ENCODE assay signal across 9 mouse cellular contexts in genomic region chr6:29717541-29717940, GRCm38 (mm10). TPM values are rescaled to one million over a fixed set of nuclear protein-coding genes. Genes with fewer than 3 reads are reported as not detected.
A peak's percentile ranks its signal among the peaks of the same experiment; 100 is the strongest.
DNase-seq lines count a peak whose midpoint lies in the region; ATAC-seq and TF ChIP-seq lines count a peak whose summit lies in the region.
"Had no signal": no experiment of that assay in that cellular context is flagged by ENCODE, and none has a peak within 500 bp of the region (broad histone marks: within the 10 kb centered on the region; RNA-seq: fewer than 3 reads in every experiment).

No protein-coding gene starts in this region.

- DNase-seq in heart, embryonic 10.5 days (ENCODE audit: low spot score) = no peak
- no peak for DNase-seq in heart, postnatal 10 days
- peak; percentile 27 for DNase-seq in left cerebral cortex, postnatal 4 days
- DNase-seq in left cerebral cortex, adult 9 months (ENCODE audit: low spot score in 2 of 2) = no peak
- DNase-seq in midbrain, postnatal 0 days (ENCODE audit: low spot score) = no peak
- no peak for DNase-seq in thymus, postnatal 36 days
- DNase-seq: kidney, adult 8-10 months had no signal

- WGBS in heart, embryonic 10.5 days = 49% methylated on average over 10 of the region's 10 CpGs
- 50% methylated on average over 10 of the region's 10 CpGs for WGBS in forebrain, embryonic 15.5 days
- 50% methylated on average over 10 of the region's 10 CpGs for WGBS in midbrain, postnatal 0 days

- peak overlapping the region; percentile 63 for H3K4me2 ChIP-seq in forebrain, embryonic 15.5 days (replicated peaks)
- H3K4me2 ChIP-seq in midbrain, postnatal 0 days (ENCODE audit: low read depth, low read length, poor library complexity, severe bottlenecking) = peak overlapping the region; percentile 44

- 0 out of 2 replicates have a peak overlapping the region, but pooled peaks have one; percentile 60 for H3K4me3 ChIP-seq in heart, embryonic 10.5 days
- no peak overlapping the region for H3K4me3 ChIP-seq in forebrain, embryonic 15.5 days
- no peak overlapping the region for H3K4me3 ChIP-seq in midbrain, postnatal 0 days (ENCODE audit: low read depth, low read length)

- no peaks in the 10 kb centered on the region for H3K9me3 ChIP-seq in heart, embryonic 10.5 days
- H3K9me3 ChIP-seq in forebrain, embryonic 15.5 days = no peaks in the 10 kb centered on the region
- H3K9me3 ChIP-seq in midbrain, postnatal 0 days (ENCODE audit: low read length) = no peaks in the 10 kb centered on the region

- H3K36me3 ChIP-seq in heart, embryonic 10.5 days = no peaks in the 10 kb centered on the region
- H3K36me3 ChIP-seq in forebrain, embryonic 15.5 days = no peaks in the 10 kb centered on the region
- no peaks in the 10 kb centered on the region for H3K36me3 ChIP-seq in midbrain, postnatal 0 days (ENCODE audit: insufficient read depth, low read length)

- no peak for ATAC-seq in forebrain, embryonic 15.5 days (replicated peaks)
- ATAC-seq in midbrain, postnatal 0 days (ENCODE audit: low FRiP score) = 0 out of 2 replicates have a peak, but pooled peaks have one; percentile 8
- no peak for ATAC-seq in megakaryocyte-erythroid progenitor cell, adult 5-6 weeks (replicated peaks; ENCODE audit: low FRiP score, low TSS enrichment, poor library complexity, severe bottlenecking)

- H3K27me3 ChIP-seq in heart, embryonic 10.5 days (ENCODE audit: insufficient read depth, poor library complexity, severe bottlenecking) = peaks cover 32% of the 10 kb centered on the region
- H3K27me3 ChIP-seq in forebrain, embryonic 15.5 days = no peaks in the 10 kb centered on the region
- H3K27me3 ChIP-seq in midbrain, postnatal 0 days (ENCODE audit: insufficient read depth, low read length) = no peaks in the 10 kb centered on the region

- 0 out of 2 replicates have a peak overlapping the region, but pooled peaks have one; percentile 23 for H3K9ac ChIP-seq in forebrain, embryonic 15.5 days (replicated peaks)
- no peak overlapping the region for H3K9ac ChIP-seq in midbrain, postnatal 0 days (replicated peaks; ENCODE audit: low read length, poor library complexity, severe bottlenecking)

- peaks cover 19% of the 10 kb centered on the region for H3K4me1 ChIP-seq in heart, embryonic 10.5 days
- H3K4me1 ChIP-seq in forebrain, embryonic 15.5 days = peaks cover 29% of the 10 kb centered on the region
- H3K4me1 ChIP-seq in midbrain, postnatal 0 days (ENCODE audit: insufficient read depth, low read length) = peaks cover 17% of the 10 kb centered on the region

- no peak for TF ChIP-seq CTCF in midbrain, postnatal 0 days (IDR thresholded peaks at IDR 0.05)

- H3K27ac ChIP-seq in heart, embryonic 10.5 days = no peak overlapping the region
- peak overlapping the region; percentile 62; the same call in 1 of the 2 replicates for H3K27ac ChIP-seq in forebrain, embryonic 15.5 days (replicated peaks)
- peak overlapping the region; percentile 33; the same call in 1 of the 2 replicates for H3K27ac ChIP-seq in midbrain, postnatal 0 days (ENCODE audit: low read depth, low read length)

- intact Hi-C loops in heart, postnatal 10 days (cut with DNase I) = no loop called here
- intact Hi-C loops in left cerebral cortex, postnatal 4 days (cut with DNase I) = no loop called here

RNA-seq across cellular contexts. Expression of gene Smo, which starts 17.8 kb away (rescaled TPM):
- 21.7 and 36.9 TPM in 2 replicates for polyA plus RNA-seq in heart, embryonic 10.5 days (2016; fragmentation: Nextera tagmentation; extraction: Ambion mirVana)
- 10 to 100 TPM; 24.2 to 27.3 TPM for total RNA-seq in heart, postnatal 10 days (2021)
- total RNA-seq in left cerebral cortex, postnatal 4 days (2021) = 10 to 100 TPM; 14.6 to 16.2 TPM
- polyA plus RNA-seq in forebrain, embryonic 15.5 days (2015; fragmentation: Nextera tagmentation; extraction: Ambion mirVana) = 14.4 and 16.3 TPM in 2 replicates
- 38.7 and 42.3 TPM in 2 replicates for total RNA-seq in midbrain, postnatal 0 days (2014; rRNA removed)
- polyA plus RNA-seq in midbrain, postnatal 0 days (2015; fragmentation: Nextera tagmentation; extraction: Ambion mirVana) = 7.2 and 7.8 TPM in 2 replicates
- 27.5 and 34.8 TPM in 2 replicates for total RNA-seq in megakaryocyte-erythroid progenitor cell, adult 5-6 weeks (2014; fragmentation: Nextera tagmentation)
- total RNA-seq in megakaryocyte-erythroid progenitor cell, adult 5-6 weeks (2017) = 24.0 and 31.1 TPM in 2 replicates

RNA-seq across cellular contexts. Expression of gene Tspan33, which starts 23.5 kb away (rescaled TPM):
- 16.0 and 17.2 TPM in 2 replicates for polyA plus RNA-seq in heart, embryonic 10.5 days (2016; fragmentation: Nextera tagmentation; extraction: Ambion mirVana)
- 1 to 10 TPM in 1 of 2 experiments, under 1 TPM in 1; 0.82 to 1.1 TPM for total RNA-seq in heart, postnatal 10 days (2021)
- total RNA-seq in left cerebral cortex, postnatal 4 days (2021) = 1 to 10 TPM; 7.0 to 8.8 TPM
- polyA plus RNA-seq in forebrain, embryonic 15.5 days (2015; fragmentation: Nextera tagmentation; extraction: Ambion mirVana) = 5.0 and 7.4 TPM in 2 replicates
- 13.8 and 18.5 TPM in 2 replicates for total RNA-seq in midbrain, postnatal 0 days (2014; rRNA removed)
- 10.7 and 12.4 TPM in 2 replicates for polyA plus RNA-seq in midbrain, postnatal 0 days (2015; fragmentation: Nextera tagmentation; extraction: Ambion mirVana)
- 88.1 and 106 TPM in 2 replicates for total RNA-seq in megakaryocyte-erythroid progenitor cell, adult 5-6 weeks (2014; fragmentation: Nextera tagmentation)
- total RNA-seq in megakaryocyte-erythroid progenitor cell, adult 5-6 weeks (2017) = 36.2 and 60.3 TPM in 2 replicates

RNA-seq across cellular contexts. Expression of gene Ahcyl2, which starts 50.3 kb away (rescaled TPM):
- 9.7 and 13.5 TPM in 2 replicates for polyA plus RNA-seq in heart, embryonic 10.5 days (2016; fragmentation: Nextera tagmentation; extraction: Ambion mirVana)
- total RNA-seq in heart, postnatal 10 days (2021) = 10 to 100 TPM; 14.9 to 18.0 TPM
- total RNA-seq in left cerebral cortex, postnatal 4 days (2021) = 10 to 100 TPM; 51.3 to 54.1 TPM
- 12.9 and 13.0 TPM in 2 replicates for polyA plus RNA-seq in forebrain, embryonic 15.5 days (2015; fragmentation: Nextera tagmentation; extraction: Ambion mirVana)
- total RNA-seq in midbrain, postnatal 0 days (2014; rRNA removed) = 66.7 and 69.1 TPM in 2 replicates
- 12.8 and 16.0 TPM in 2 replicates for polyA plus RNA-seq in midbrain, postnatal 0 days (2015; fragmentation: Nextera tagmentation; extraction: Ambion mirVana)
- 19.6 and 24.8 TPM in 2 replicates for total RNA-seq in megakaryocyte-erythroid progenitor cell, adult 5-6 weeks (2014; fragmentation: Nextera tagmentation)
- total RNA-seq in megakaryocyte-erythroid progenitor cell, adult 5-6 weeks (2017) = 29.7 and 74.5 TPM in 2 replicates
